Comparison of ENCODE assay signal across 8 mouse cellular contexts in genomic region chr17:88531176-88531575, GRCm38 (mm10). TPM values are rescaled to one million over a fixed set of nuclear protein-coding genes. Genes with fewer than 3 reads are reported as not detected.
DNase-seq lines count a peak whose midpoint lies in the region; ATAC-seq and TF ChIP-seq lines count a peak whose summit lies in the region.

No protein-coding gene starts in this region.

- no peak overlapping the region for H3K27ac ChIP-seq in kidney, adult 2 months (ENCODE audit: insufficient read depth, low read depth, low read length)
- no peak overlapping the region for H3K27ac ChIP-seq in embryonic facial prominence, embryonic 12.5 days
- H3K27ac ChIP-seq in hindbrain, postnatal 0 days = no peak overlapping the region
- no peak overlapping the region for H3K27ac ChIP-seq in midbrain, embryonic 14.5 days (replicated peaks; ENCODE audit: low read depth, low read length)

- H3K9ac ChIP-seq in embryonic facial prominence, embryonic 12.5 days = no peak overlapping the region
- peak overlapping the region; percentile 72 for H3K9ac ChIP-seq in hindbrain, postnatal 0 days (replicated peaks; ENCODE audit: low read length)
- peak overlapping the region; percentile 72 for H3K9ac ChIP-seq in midbrain, embryonic 14.5 days (replicated peaks; ENCODE audit: low read length)

- H3K4me2 ChIP-seq in embryonic facial prominence, embryonic 12.5 days (replicated peaks) = peak overlapping the region; percentile 69; the same call in 1 of the 2 replicates
- H3K4me2 ChIP-seq in hindbrain, postnatal 0 days (ENCODE audit: low read depth, low read length) = peak overlapping the region; percentile 77
- H3K4me2 ChIP-seq in midbrain, embryonic 14.5 days (ENCODE audit: low read length) = peak overlapping the region; percentile 57

- ATAC-seq in embryonic facial prominence, embryonic 12.5 days (ENCODE audit: insufficient number of reproducible peaks, insufficient read depth, low FRiP score, low TSS enrichment) = no peak
- no peak for ATAC-seq in hindbrain, postnatal 0 days
- ATAC-seq in midbrain, embryonic 14.5 days (ENCODE audit: low FRiP score, low TSS enrichment) = no peak

- H3K9me3 ChIP-seq in embryonic facial prominence, embryonic 12.5 days = no peaks in the 10 kb centered on the region
- no peaks in the 10 kb centered on the region for H3K9me3 ChIP-seq in hindbrain, postnatal 0 days (ENCODE audit: low read length)
- H3K9me3 ChIP-seq in midbrain, embryonic 14.5 days (ENCODE audit: control insufficient read depth, low read length) = no peaks in the 10 kb centered on the region

- 0 out of 2 replicates have a peak overlapping the region, but pooled peaks have one; percentile 3 for H3K4me3 ChIP-seq in kidney, adult 2 months (ENCODE audit: insufficient read depth, low read depth, low read length)
- H3K4me3 ChIP-seq in embryonic facial prominence, embryonic 12.5 days = no peak overlapping the region
- H3K4me3 ChIP-seq in hindbrain, postnatal 0 days (ENCODE audit: low read length) = peak overlapping the region; percentile 76
- peak overlapping the region; percentile 67 for H3K4me3 ChIP-seq in midbrain, embryonic 14.5 days (replicated peaks; ENCODE audit: low read depth, low read length)

- DNase-seq in kidney, adult 2 months = no peak
- no peak for DNase-seq in kidney, postnatal 25 days
- DNase-seq in hindbrain, postnatal 0 days (ENCODE audit: low spot score) = no peak
- DNase-seq in midbrain, embryonic 14.5 days = peak; percentile 13
- no peak for DNase-seq in left cerebral cortex, postnatal 4 days
- DNase-seq in embryo, embryonic 10 days (ENCODE audit: low spot score) = no peak
- DNase-seq in cerebellum, adult 18-20 months = no peak

- no peak for TF ChIP-seq CTCF in kidney, adult 2 months (conservative IDR thresholded peaks at IDR 0.05; ENCODE audit: insufficient read depth, insufficient read length, low read depth, low read length)
- TF ChIP-seq CTCF in hindbrain, postnatal 0 days (IDR thresholded peaks at IDR 0.05; ENCODE audit: low read depth) = no peak

- H3K27me3 ChIP-seq in kidney, adult 2 months (replicated peaks; ENCODE audit: control insufficient read depth, insufficient read depth, low read length) = no peaks in the 10 kb centered on the region
- no peaks in the 10 kb centered on the region for H3K27me3 ChIP-seq in embryonic facial prominence, embryonic 12.5 days
- H3K27me3 ChIP-seq in hindbrain, postnatal 0 days (ENCODE audit: insufficient read depth, low read length) = no peaks in the 10 kb centered on the region
- no peaks in the 10 kb centered on the region for H3K27me3 ChIP-seq in midbrain, embryonic 14.5 days (ENCODE audit: control insufficient read depth, insufficient read depth, low read length)

- TF ChIP-seq POLR2A in kidney, adult 2 months (IDR thresholded peaks at IDR 0.05; ENCODE audit: low read depth, low read length) = no peak

- WGBS in kidney, adult 2 months = 57% methylated on average over 6 of the region's 6 CpGs
- 76% methylated on average over 6 of the region's 6 CpGs for WGBS in embryonic facial prominence, embryonic 12.5 days
- WGBS in hindbrain, postnatal 0 days = 34% methylated on average over 6 of the region's 6 CpGs
- 52% methylated on average over 6 of the region's 6 CpGs for WGBS in midbrain, embryonic 14.5 days

- H3K4me1 ChIP-seq in kidney, adult 2 months (ENCODE audit: control insufficient read depth, insufficient read depth, low read length) = peaks cover 5% of the 10 kb centered on the region
- H3K4me1 ChIP-seq in embryonic facial prominence, embryonic 12.5 days = peaks cover 6% of the 10 kb centered on the region; the same call in 1 of the 2 replicates
- peaks cover 8% of the 10 kb centered on the region for H3K4me1 ChIP-seq in hindbrain, postnatal 0 days (ENCODE audit: insufficient read depth, low read length)
- H3K4me1 ChIP-seq in midbrain, embryonic 14.5 days (ENCODE audit: control insufficient read depth, insufficient read depth, low read length) = peaks cover 9% of the 10 kb centered on the region; the same call in 1 of the 2 replicates

- H3K36me3 ChIP-seq in kidney, adult 2 months (ENCODE audit: control insufficient read depth, insufficient read depth, low read length) = no peaks in the 10 kb centered on the region
- 0 out of 2 replicates have a peak, but pooled peaks cover 3% of the 10 kb centered on the region for H3K36me3 ChIP-seq in embryonic facial prominence, embryonic 12.5 days
- H3K36me3 ChIP-seq in hindbrain, postnatal 0 days (ENCODE audit: insufficient read depth, low read length) = no peaks in the 10 kb centered on the region
- no peaks in the 10 kb centered on the region for H3K36me3 ChIP-seq in midbrain, embryonic 14.5 days (ENCODE audit: control insufficient read depth, insufficient read depth, low read length)

- intact Hi-C loops in left cerebral cortex, postnatal 4 days (cut with DNase I) = no loop called here

RNA-seq across cellular contexts. Expression of gene Ppp1r21, which starts 1.3 kb away (rescaled TPM):
- 39.5 and 47.7 TPM in 2 replicates for polyA plus RNA-seq in kidney, adult 2 months (2012; rRNA removed)
- polyA plus RNA-seq in embryonic facial prominence, embryonic 12.5 days (2016; fragmentation: Nextera tagmentation; extraction: Ambion mirVana) = 21.4 and 22.9 TPM in 2 replicates
- total RNA-seq in hindbrain, postnatal 0 days (2014; rRNA removed) = 43.7 and 54.5 TPM in 2 replicates
- polyA plus RNA-seq in hindbrain, postnatal 0 days (2015; fragmentation: Nextera tagmentation; extraction: Ambion mirVana) = 29.2 and 32.2 TPM in 2 replicates
- polyA plus RNA-seq in midbrain, embryonic 14.5 days (2014; fragmentation: Nextera tagmentation; extraction: Ambion mirVana) = 47.2 and 48.6 TPM in 2 replicates
- 10 to 100 TPM; 71.4 to 71.6 TPM for total RNA-seq in left cerebral cortex, postnatal 4 days (2021)
